Mouse (Mus musculus): ENCODE results near the gene Cwc25. TPM values are rescaled to one million over a fixed set of nuclear protein-coding genes. Genes with fewer than 3 reads are reported as not detected.
"Not testable (repeated sequence)": the region's sequence is repeated elsewhere in the genome, so short reads cannot be mapped to it uniquely, and the experiment has no call there.

The Cwc25 gene
- polyA plus RNA-seq, 1 experiment from 2014 or later = 13.2 TPM

DNA sequence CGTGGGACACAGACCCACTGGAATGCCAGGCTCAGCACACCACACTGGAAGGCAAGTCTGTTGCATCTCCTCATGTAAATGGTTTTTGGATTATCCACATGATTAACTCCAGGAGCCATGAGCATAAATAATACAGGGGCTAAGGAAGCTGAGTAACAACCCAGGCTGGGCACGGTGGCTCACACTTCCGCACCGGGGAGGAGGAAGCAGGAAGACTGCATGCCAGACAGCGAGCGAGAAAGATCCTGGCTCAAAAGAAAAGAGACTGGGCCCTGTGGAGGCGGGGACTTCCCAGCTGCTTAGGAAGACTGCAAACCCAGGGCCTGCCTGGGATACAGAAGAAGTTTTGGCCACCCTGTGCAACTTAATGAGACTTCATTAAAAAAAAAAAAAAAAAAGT is 26.2 kb downstream of the Cwc25 start:
- Histone ChIP-seq H3K27me3 (replicated peaks; ENCODE audit: insufficient read depth, low read length) (no peaks in the 10 kb centered on the region), H3K27ac (ENCODE audit: low read length) (no peak overlapping the region), H3K4me2 (replicated peaks; ENCODE audit: low read depth, low read length) (no peak overlapping the region), H3K9me3 (ENCODE audit: low read length) (no peaks in the 10 kb centered on the region), H3K4me3 (ENCODE audit: low read depth, low read length) (no peak overlapping the region), H3K9ac (replicated peaks; ENCODE audit: low read depth) (no peak overlapping the region), H3K36me3 (ENCODE audit: insufficient read depth, low read length) (no peaks in the 10 kb centered on the region), H3K4me1 (ENCODE audit: insufficient read depth, low read depth, low read length) (peaks cover 12% of the 10 kb centered on the region)
- ATAC-seq (no peak), DNase-seq (ENCODE audit: low spot score) (peak; percentile 39)
- WGBS = 33% methylated on average over 7 of the region's 7 CpGs
- TF ChIP-seq EP300 (IDR thresholded peaks at IDR 0.05) (no peak), CTCF (IDR thresholded peaks at IDR 0.05) (no peak)

DNA sequence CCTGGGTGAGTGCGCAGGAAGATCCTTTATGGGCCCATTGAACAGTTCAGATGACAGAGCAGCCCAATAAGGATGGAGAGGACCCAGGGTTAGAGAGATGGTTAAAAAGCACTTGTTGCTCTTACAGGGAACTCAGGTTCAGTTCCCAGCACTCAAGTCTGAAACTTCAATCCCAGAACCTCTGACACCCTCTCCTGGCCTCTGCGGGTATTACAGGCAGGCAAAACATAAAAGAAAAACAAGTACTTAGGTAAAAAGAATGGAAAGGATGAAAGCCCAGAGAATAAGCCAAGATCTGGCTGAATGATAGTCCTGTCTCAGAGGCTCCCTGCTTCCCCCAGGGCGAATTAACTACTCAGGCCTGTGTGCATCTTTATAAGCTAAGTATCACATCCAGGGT is 27.2 kb downstream of the Cwc25 start:
- H3K4me1 ChIP-seq (ENCODE audit: insufficient read depth, low read depth, low read length) = peaks cover 12% of the 10 kb centered on the region
- TF ChIP-seq EP300 (IDR thresholded peaks at IDR 0.05) = no peak
- TF ChIP-seq CTCF (IDR thresholded peaks at IDR 0.05) = peak; percentile 44
- DNase-seq (ENCODE audit: low spot score) (no peak), ATAC-seq (no peak)
- H3K27me3 ChIP-seq (replicated peaks; ENCODE audit: insufficient read depth, low read length) = no peaks in the 10 kb centered on the region
- no peak overlapping the region for H3K4me2 ChIP-seq (replicated peaks; ENCODE audit: low read depth, low read length)
- no peaks in the 10 kb centered on the region for H3K36me3 ChIP-seq (ENCODE audit: insufficient read depth, low read length)
- H3K27ac ChIP-seq (ENCODE audit: low read length) = no peak overlapping the region
- WGBS = 82% methylated on average over 3 of the region's 3 CpGs
- H3K9ac ChIP-seq (replicated peaks; ENCODE audit: low read depth) = no peak overlapping the region
- H3K4me3 ChIP-seq (ENCODE audit: low read depth, low read length) = no peak overlapping the region
- H3K9me3 ChIP-seq (ENCODE audit: low read length) = no peaks in the 10 kb centered on the region

DNA sequence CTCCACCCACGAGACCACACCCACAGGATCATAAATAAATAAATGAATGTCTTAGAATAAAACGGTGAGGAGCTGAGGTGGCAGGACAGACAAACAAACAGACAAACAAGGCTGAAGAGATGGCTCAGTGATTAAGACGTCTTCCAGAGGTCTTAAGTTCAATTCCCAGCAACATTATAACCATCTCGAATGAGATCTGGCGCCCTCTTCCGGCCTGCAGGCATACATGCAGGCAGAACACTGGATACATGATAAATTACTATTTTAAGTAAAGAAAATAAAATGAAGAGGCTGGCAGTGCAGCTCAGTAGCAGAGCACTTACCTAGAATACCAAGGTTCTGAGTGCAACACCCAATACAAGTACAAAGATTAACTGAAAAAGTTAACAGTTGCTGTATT is 27.7 kb downstream of the Cwc25 start:
- TF ChIP-seq EP300 (IDR thresholded peaks at IDR 0.05) (no peak), CTCF (IDR thresholded peaks at IDR 0.05) (peak; percentile 61)
- no peak for DNase-seq (ENCODE audit: low spot score)
- ATAC-seq = no peak
- WGBS = 56% methylated on average over 6 of the region's 6 CpGs
- no peaks in the 10 kb centered on the region for H3K9me3 ChIP-seq (ENCODE audit: low read length)
- H3K4me3 ChIP-seq (ENCODE audit: low read depth, low read length) = no peak overlapping the region
- H3K4me1 ChIP-seq (ENCODE audit: insufficient read depth, low read depth, low read length) = peaks cover 11% of the 10 kb centered on the region
- H3K36me3 ChIP-seq (ENCODE audit: insufficient read depth, low read length) = no peaks in the 10 kb centered on the region
- H3K27ac ChIP-seq (ENCODE audit: low read length) = no peak overlapping the region
- no peak overlapping the region for H3K4me2 ChIP-seq (replicated peaks; ENCODE audit: low read depth, low read length)
- no peak overlapping the region for H3K9ac ChIP-seq (replicated peaks; ENCODE audit: low read depth)
- H3K27me3 ChIP-seq (replicated peaks; ENCODE audit: insufficient read depth, low read length) = no peaks in the 10 kb centered on the region

DNA sequence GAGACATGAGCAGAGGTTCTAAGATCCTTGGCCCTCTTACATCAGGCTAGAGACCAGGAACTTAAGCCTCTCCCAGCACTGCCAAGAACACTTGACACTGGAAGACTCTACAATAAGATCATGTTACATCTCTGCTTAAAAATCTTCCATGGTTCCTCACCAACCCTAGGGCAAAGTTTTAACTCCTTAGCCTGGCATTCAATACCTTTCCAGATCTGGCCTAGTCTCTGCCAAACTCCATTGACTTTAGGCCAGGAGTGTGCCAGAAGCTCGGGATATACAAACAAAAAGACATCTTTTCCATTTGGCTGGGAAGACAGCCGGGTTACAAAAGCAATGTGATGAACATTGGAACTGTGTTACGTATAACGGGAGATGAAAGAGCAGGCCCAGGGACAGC is 28.8 kb downstream of the Cwc25 start:
- Histone ChIP-seq H3K4me2 (replicated peaks; ENCODE audit: low read depth, low read length) (no peak overlapping the region), H3K27me3 (replicated peaks; ENCODE audit: insufficient read depth, low read length) (no peaks in the 10 kb centered on the region), H3K4me1 (ENCODE audit: insufficient read depth, low read depth, low read length) (peaks cover 1% of the 10 kb centered on the region; the same call in 1 of the 2 replicates), H3K27ac (ENCODE audit: low read length) (no peak overlapping the region), H3K36me3 (ENCODE audit: insufficient read depth, low read length) (no peaks in the 10 kb centered on the region), H3K9me3 (ENCODE audit: low read length) (no peaks in the 10 kb centered on the region), H3K4me3 (ENCODE audit: low read depth, low read length) (no peak overlapping the region), H3K9ac (replicated peaks; ENCODE audit: low read depth) (no peak overlapping the region)
- ATAC-seq (no peak), DNase-seq (ENCODE audit: low spot score) (no peak)
- TF ChIP-seq CTCF (IDR thresholded peaks at IDR 0.05) (no peak), EP300 (IDR thresholded peaks at IDR 0.05) (no peak)
- 57% methylated on average over 4 of the region's 4 CpGs for WGBS

DNA sequence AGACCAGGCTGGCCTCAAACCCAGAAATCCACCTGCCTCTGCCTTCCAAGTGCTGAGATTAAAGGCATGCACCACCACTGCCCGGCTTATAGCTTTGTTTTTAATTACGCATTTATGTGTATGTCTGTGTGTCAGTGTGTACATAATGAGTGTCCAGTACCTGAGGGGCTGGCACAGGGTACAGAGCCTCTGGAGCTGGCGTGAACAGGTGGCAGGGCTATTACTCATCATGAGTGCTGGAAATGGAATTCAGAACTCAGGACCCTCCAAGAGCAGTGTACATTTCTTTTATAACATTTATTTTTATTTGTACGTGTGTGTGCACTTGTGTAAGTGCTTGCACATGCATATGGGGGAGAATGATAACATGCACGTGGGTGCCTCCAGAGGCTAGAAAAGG is 29.7 kb downstream of the Cwc25 start:
- TF ChIP-seq EP300 (IDR thresholded peaks at IDR 0.05) (no peak), CTCF (IDR thresholded peaks at IDR 0.05) (no peak)
- Histone ChIP-seq H3K9me3 (ENCODE audit: low read length) (no peaks in the 10 kb centered on the region), H3K36me3 (ENCODE audit: insufficient read depth, low read length) (no peaks in the 10 kb centered on the region), H3K4me2 (replicated peaks; ENCODE audit: low read depth, low read length) (no peak overlapping the region), H3K9ac (replicated peaks; ENCODE audit: low read depth) (no peak overlapping the region), H3K27ac (ENCODE audit: low read length) (no peak overlapping the region), H3K4me1 (ENCODE audit: insufficient read depth, low read depth, low read length) (no peaks in the 10 kb centered on the region), H3K27me3 (replicated peaks; ENCODE audit: insufficient read depth, low read length) (no peaks in the 10 kb centered on the region), H3K4me3 (ENCODE audit: low read depth, low read length) (no peak overlapping the region)
- ATAC-seq = no peak
- WGBS = 83% methylated on average over 5 of the region's 5 CpGs
- DNase-seq (ENCODE audit: low spot score) = no peak

DNA sequence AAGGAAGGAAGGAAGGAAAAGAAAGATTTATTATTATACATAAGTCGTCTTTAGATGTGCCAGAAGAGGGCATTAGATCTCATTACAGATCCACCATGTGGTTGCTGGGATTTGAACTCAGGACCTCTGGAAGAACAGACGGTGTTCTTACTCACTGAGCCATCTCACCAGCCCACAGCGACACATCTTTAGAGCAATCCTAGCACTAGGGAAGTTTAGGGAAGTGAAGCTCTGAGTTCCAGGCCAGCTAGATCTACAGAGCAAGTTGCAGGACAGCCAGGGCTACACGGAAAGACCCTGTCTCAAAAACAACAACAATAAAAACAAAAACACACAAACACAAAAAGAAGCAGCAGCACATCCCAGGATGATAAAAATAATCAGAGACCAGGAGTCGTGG is 31.5 kb downstream of the Cwc25 start:
- ATAC-seq; H3K4me1 ChIP-seq (ENCODE audit: insufficient read depth, low read depth, low read length); H3K9ac ChIP-seq (replicated peaks; ENCODE audit: low read depth); H3K4me2 ChIP-seq (replicated peaks; ENCODE audit: low read depth, low read length); H3K9me3 ChIP-seq (ENCODE audit: low read length); H3K36me3 ChIP-seq (ENCODE audit: insufficient read depth, low read length); H3K27ac ChIP-seq (ENCODE audit: low read length); H3K4me3 ChIP-seq (ENCODE audit: low read depth, low read length); H3K27me3 ChIP-seq (replicated peaks; ENCODE audit: insufficient read depth, low read length); DNase-seq (ENCODE audit: low spot score): not testable (repeated sequence)
- WGBS = 81% methylated on average over 5 of the region's 5 CpGs

DNA sequence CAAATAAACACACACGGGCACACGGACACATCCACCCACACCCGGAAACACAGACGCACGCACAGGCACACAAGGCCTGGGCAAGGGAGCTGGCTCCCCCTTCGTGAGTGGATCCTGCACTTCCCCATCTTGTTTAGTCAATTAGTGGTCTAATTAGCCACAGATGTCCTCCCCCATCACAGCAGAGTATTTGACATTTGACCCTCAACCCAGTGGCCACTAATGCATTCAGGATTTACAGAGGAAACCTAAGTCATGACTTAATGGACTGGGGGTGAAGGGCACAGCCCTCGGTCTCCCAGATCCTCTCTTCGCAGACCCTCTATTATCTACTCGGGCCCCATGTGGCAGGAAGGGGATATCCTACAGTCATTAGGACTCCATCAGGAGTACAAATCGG is 32.7 kb downstream of the Cwc25 start:
- no peak overlapping the region for H3K4me3 ChIP-seq (ENCODE audit: low read depth, low read length)
- H3K9ac ChIP-seq (replicated peaks; ENCODE audit: low read depth) = no peak overlapping the region
- H3K36me3 ChIP-seq (ENCODE audit: insufficient read depth, low read length) = no peaks in the 10 kb centered on the region
- TF ChIP-seq EP300 (IDR thresholded peaks at IDR 0.05) (no peak), CTCF (IDR thresholded peaks at IDR 0.05) (no peak)
- H3K27ac ChIP-seq (ENCODE audit: low read length) = no peak overlapping the region
- no peak overlapping the region for H3K4me2 ChIP-seq (replicated peaks; ENCODE audit: low read depth, low read length)
- H3K4me1 ChIP-seq (ENCODE audit: insufficient read depth, low read depth, low read length) = no peaks in the 10 kb centered on the region
- H3K9me3 ChIP-seq (ENCODE audit: low read length) = no peaks in the 10 kb centered on the region
- WGBS = 41% methylated on average over 10 of the region's 10 CpGs
- H3K27me3 ChIP-seq (replicated peaks; ENCODE audit: insufficient read depth, low read length) = no peaks in the 10 kb centered on the region
- ATAC-seq = peak; percentile 64
- DNase-seq (ENCODE audit: low spot score) = peak; percentile 27
